Mouse (Mus musculus): Measurements from ENCODE around the gene Scap. TPM values are rescaled to one million over a fixed set of nuclear protein-coding genes. Genes with fewer than 3 reads are reported as not detected.
"Not testable (repeated sequence)": the region's sequence is repeated elsewhere in the genome, so short reads cannot be mapped to it uniquely, and the experiment has no call there.

Scap gene
- total RNA-seq, 2 experiments from 2014 or later = 63.2 to 118 TPM

GRCm38 (mm10) chr9:110329655-110330054 is 3.4 kb upstream of the Scap start:
- DNase-seq (ENCODE audit: low spot score in 2 of 2) = no peak

- no peak for DNase-seq (ENCODE audit: low spot score in 2 of 2)
These were observed 2.7 kb upstream of the Scap start for GRCm38 (mm10) chr9:110330341-110330740.

GRCm38 (mm10) chr9:110330913-110331312 is 2.2 kb upstream of the Scap start:
- DNase-seq (ENCODE audit: low spot score in 2 of 2) = not testable (repeated sequence)

GRCm38 (mm10) chr9:110333896-110334259 is 790 bp downstream of the Scap start:
- no peak for DNase-seq (ENCODE audit: low spot score in 2 of 2)

- no peak for DNase-seq (ENCODE audit: low spot score in 2 of 2)
These were observed 1.8 kb downstream of the Scap start for GRCm38 (mm10) chr9:110334849-110335248.

GRCm38 (mm10) chr9:110340037-110340750 is 7.1 kb downstream of the Scap start:
- no peak for DNase-seq (ENCODE audit: low spot score in 2 of 2)

GRCm38 (mm10) chr9:110342008-110342407 is 8.9 kb downstream of the Scap start:
- no peak for DNase-seq (ENCODE audit: low spot score in 2 of 2)

- DNase-seq (ENCODE audit: low spot score in 2 of 2) = no peak
These were observed 10.7 kb downstream of the Scap start for GRCm38 (mm10) chr9:110343805-110344204.

GRCm38 (mm10) chr9:110345057-110345739 is 12.1 kb downstream of the Scap start:
- DNase-seq (ENCODE audit: low spot score in 2 of 2) = no peak

GRCm38 (mm10) chr9:110348899-110349298 is 15.8 kb downstream of the Scap start:
- DNase-seq (ENCODE audit: low spot score in 2 of 2) = no peak

GRCm38 (mm10) chr9:110350188-110350587 is 17.1 kb downstream of the Scap start:
- no peak for DNase-seq (ENCODE audit: low spot score in 2 of 2)

GRCm38 (mm10) chr9:110350612-110351011 is 17.5 kb downstream of the Scap start:
- DNase-seq (ENCODE audit: low spot score in 2 of 2) = no peak

GRCm38 (mm10) chr9:110351350-110351749 is 18.3 kb downstream of the Scap start:
- no peak for DNase-seq (ENCODE audit: low spot score in 2 of 2)

- DNase-seq (ENCODE audit: low spot score in 2 of 2) = no peak
These were observed 19.0 kb downstream of the Scap start for GRCm38 (mm10) chr9:110351932-110352632.

- DNase-seq (ENCODE audit: low spot score in 2 of 2) = no peak
These were observed 25.3 kb downstream of the Scap start for GRCm38 (mm10) chr9:110358341-110358740.

- no peak for DNase-seq (ENCODE audit: low spot score in 2 of 2)
These were observed 28.2 kb downstream of the Scap start for GRCm38 (mm10) chr9:110361299-110361698.

- no peak for DNase-seq (ENCODE audit: low spot score in 2 of 2)
These were observed 29.2 kb downstream of the Scap start for GRCm38 (mm10) chr9:110362337-110362736.

GRCm38 (mm10) chr9:110366746-110367145 is 33.7 kb downstream of the Scap start:
- peak in 1 of 2 experiments; percentile 30 for DNase-seq (ENCODE audit: low spot score in 2 of 2)

GRCm38 (mm10) chr9:110369860-110370259 is 36.8 kb downstream of the Scap start:
- DNase-seq (ENCODE audit: low spot score in 2 of 2) = no peak

GRCm38 (mm10) chr9:110373871-110374270 is 40.8 kb downstream of the Scap start:
- no peak for DNase-seq (ENCODE audit: low spot score in 2 of 2)

- DNase-seq (ENCODE audit: low spot score in 2 of 2) = no peak
These were observed 42.6 kb downstream of the Scap start for GRCm38 (mm10) chr9:110375668-110376067.

- DNase-seq (ENCODE audit: low spot score in 2 of 2) = not testable (repeated sequence)
These were observed 44.6 kb downstream of the Scap start for GRCm38 (mm10) chr9:110377655-110378054.

Data from adrenal gland, adult 18-20 months (tissue).